Mouse (Mus musculus): ENCODE results near the gene Vcp. TPM values are rescaled to one million over a fixed set of nuclear protein-coding genes. Genes with fewer than 3 reads are reported as not detected.

Vcp gene
- polyA plus RNA-seq, 1 experiment from 2014 or later: 366 TPM

Other genes starting within 250 kb of the Vcp start
- gene Ccl19, start 243.9 kb downstream of the Vcp start, polyA plus RNA-seq (2016; fragmentation: Nextera tagmentation; extraction: Ambion mirVana): not detected in 2 replicates
- 0.38 TPM in 1 of 2 replicates, not detected in the other for gene Ccl21a, start 226.5 kb downstream of the Vcp start, polyA plus RNA-seq (2016; fragmentation: Nextera tagmentation; extraction: Ambion mirVana)
- gene Fam205a1, start 146.6 kb downstream of the Vcp start, polyA plus RNA-seq (2016; fragmentation: Nextera tagmentation; extraction: Ambion mirVana): 0.15 and 0.18 TPM in 2 replicates
- 0.05 and 0.07 TPM in 2 replicates for gene Gm12394, start 143.7 kb downstream of the Vcp start, polyA plus RNA-seq (2016; fragmentation: Nextera tagmentation; extraction: Ambion mirVana)
- 0.24 and 0.33 TPM in 2 replicates for gene Fam205c, start 126.3 kb downstream of the Vcp start, polyA plus RNA-seq (2016; fragmentation: Nextera tagmentation; extraction: Ambion mirVana)
- 0.18 and 0.26 TPM in 2 replicates for gene Phf24, start 83.8 kb downstream of the Vcp start, polyA plus RNA-seq (2016; fragmentation: Nextera tagmentation; extraction: Ambion mirVana)
- 0.94 and 1.2 TPM in 2 replicates for gene Dnajb5, start 50.7 kb downstream of the Vcp start, polyA plus RNA-seq (2016; fragmentation: Nextera tagmentation; extraction: Ambion mirVana)
- gene 1700022I11Rik, start 30.9 kb downstream of the Vcp start, polyA plus RNA-seq (2016; fragmentation: Nextera tagmentation; extraction: Ambion mirVana): 0.20 and 0.47 TPM in 2 replicates
- 12.3 and 13.6 TPM in 2 replicates for gene Fancg, start 10.0 kb upstream of the Vcp start, polyA plus RNA-seq (2016; fragmentation: Nextera tagmentation; extraction: Ambion mirVana)
- gene Pigo, start 25.3 kb upstream of the Vcp start, polyA plus RNA-seq (2016; fragmentation: Nextera tagmentation; extraction: Ambion mirVana): 16.8 and 19.4 TPM in 2 replicates
- 280 and 292 TPM in 2 replicates for gene Stoml2, start 31.2 kb upstream of the Vcp start, polyA plus RNA-seq (2016; fragmentation: Nextera tagmentation; extraction: Ambion mirVana)
- 28.9 and 32.2 TPM in 2 replicates for gene Fam214b, start 45.7 kb upstream of the Vcp start, polyA plus RNA-seq (2016; fragmentation: Nextera tagmentation; extraction: Ambion mirVana)
- gene Unc13b, start 58.4 kb upstream of the Vcp start, polyA plus RNA-seq (2016; fragmentation: Nextera tagmentation; extraction: Ambion mirVana): 0.91 and 1.2 TPM in 2 replicates